Mouse (Mus musculus) hindbrain, embryonic 10.5 days (tissue): Measurements from ENCODE around the gene Srpk3. TPM values are rescaled to one million over a fixed set of nuclear protein-coding genes. Genes with fewer than 3 reads are reported as not detected.
"Not testable (repeated sequence)": the region's sequence is repeated elsewhere in the genome, so short reads cannot be mapped to it uniquely, and the experiment has no call there.

ENCODE experiments used
- DNase-seq: peaks from one replicate; pipeline ENCODE4 v3.0.0-alpha.2; 2017; ENCODE audit warnings: low spot score
- H3K27ac ChIP-seq: fragments of 300-500 bp; sonication (generic); 2 replicates; pipeline ENCODE4 v1.5.1; 2016; ENCODE audit warnings: mild to moderate bottlenecking, moderate library complexity
- H3K27me3 ChIP-seq: fragments of 300-500 bp; sonication (generic); 2 replicates; pipeline ENCODE4 v1.6.1; 2016; ENCODE audit warnings: mild to moderate bottlenecking; ENCODE audit not compliant: poor library complexity, insufficient read depth, severe bottlenecking
- H3K36me3 ChIP-seq: fragments of 300-500 bp; sonication (generic); 2 replicates; pipeline ENCODE4 v1.6.1; 2016; ENCODE audit warnings: mild to moderate bottlenecking, moderate library complexity
- H3K4me1 ChIP-seq: fragments of 300-500 bp; sonication (generic); replicated peaks from 2 replicates; pipeline ENCODE4 v1.6.1; 2016; ENCODE audit warnings: mild to moderate bottlenecking
- H3K4me3 ChIP-seq: fragments of 300-500 bp; sonication (generic); 2 replicates; pipeline ENCODE4 v1.5.1; 2016; ENCODE audit warnings: mild to moderate bottlenecking, moderate library complexity
- H3K9me3 ChIP-seq: fragments of 300-500 bp; sonication (generic); 2 replicates; pipeline ENCODE4 v1.6.1; 2016; ENCODE audit warnings: mild to moderate bottlenecking, moderate library complexity
- WGBS: fragments of 180-500 bp; shearing (Covaris S2); methylation state at CpG from one replicate; pipeline ENCODE4 v1.1.7; 2016; 5-methylcytosine and 5-hydroxymethylcytosine counted together
- polyA plus RNA-seq: library from polyadenylated mRNA; unstranded; fragments of >200 nt; fragmentation: Nextera tagmentation; extraction: Ambion mirVana; gene quantifications from 2 replicates; pipeline ENCODE4 v1.2.1, GENCODE M21; 2016

The Srpk3 gene
- 1.3 and 1.8 TPM in 2 replicates for polyA plus RNA-seq

DNA sequence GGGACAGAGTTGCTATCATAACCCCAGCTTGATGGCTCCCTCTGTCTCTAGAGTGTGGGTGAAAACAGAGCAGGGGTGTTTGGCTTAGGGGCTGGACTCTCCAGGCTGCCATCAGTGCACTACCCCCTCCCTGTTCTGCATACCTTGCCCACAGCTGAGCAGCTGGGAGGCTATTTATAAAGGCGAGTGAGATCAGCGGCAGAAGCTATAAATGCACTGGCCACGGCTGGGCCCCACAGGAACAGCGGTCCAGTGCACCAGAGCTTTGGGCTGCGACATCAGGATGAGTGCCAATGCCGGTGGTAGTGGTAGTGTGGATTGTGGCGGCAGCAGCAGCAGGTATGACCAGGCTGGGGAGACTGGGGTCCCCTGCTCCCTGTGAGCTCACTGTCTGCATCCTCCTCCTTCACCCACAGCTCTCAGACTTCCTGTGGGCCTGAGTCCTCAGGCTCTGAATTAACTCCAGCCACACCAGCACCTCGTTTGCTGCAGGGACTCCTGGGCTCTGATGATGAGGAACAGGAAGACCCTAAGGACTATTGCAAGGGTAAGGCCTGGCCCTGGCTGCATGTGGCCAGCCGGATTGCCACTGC lies at the start of gene Srpk3:
Gene Srpk3 (plus strand): TSS at position 238 of the 593 bp plus-strand sequence.
- Histone ChIP-seq H3K4me1 (no peaks in the 10 kb centered on the region), H3K36me3 (peaks cover 29% of the 10 kb centered on the region), H3K9me3 (no peaks in the 10 kb centered on the region), H3K4me3 (no peak within 1 kb of the TSS), H3K27me3 (peaks cover 3% of the 10 kb centered on the region; the same call in 1 of the 2 replicates), H3K27ac (peak within 1 kb of the TSS; percentile 23; the same call in 1 of the 2 replicates)
- WGBS: 74% methylated on average over 9 of the region's 9 CpGs
- DNase-seq: no peak

DNA sequence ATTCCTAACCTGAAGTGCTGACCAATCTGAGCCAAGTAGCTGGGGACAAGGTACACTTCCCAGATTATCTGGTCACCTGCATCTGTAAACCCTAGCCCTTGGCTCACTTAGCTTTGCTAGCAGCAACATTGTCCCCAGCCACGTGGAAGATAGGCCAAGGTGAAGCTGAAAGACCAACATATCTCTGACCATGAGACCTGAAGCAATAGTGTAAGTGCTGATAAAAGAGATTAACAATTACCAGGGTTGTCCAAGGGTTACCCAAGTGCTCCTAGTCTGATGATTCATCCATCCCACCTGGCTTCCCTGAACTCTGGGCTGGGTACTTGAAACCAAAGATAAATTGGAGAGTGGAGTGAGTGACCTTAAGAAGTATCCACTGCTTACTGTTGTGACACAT lies 43.3 kb upstream of the Srpk3 start:
- no peaks in the 10 kb centered on the region for H3K27me3 ChIP-seq
- H3K9me3 ChIP-seq: no peaks in the 10 kb centered on the region
- no peak overlapping the region for H3K4me3 ChIP-seq
- H3K4me1 ChIP-seq: no peaks in the 10 kb centered on the region
- peaks cover 10% of the 10 kb centered on the region; the same call in 1 of the 2 replicates for H3K36me3 ChIP-seq
- no peak for DNase-seq
- H3K27ac ChIP-seq: no peak overlapping the region
- 55% methylated on average over 1 of the region's 1 CpGs for WGBS

DNA sequence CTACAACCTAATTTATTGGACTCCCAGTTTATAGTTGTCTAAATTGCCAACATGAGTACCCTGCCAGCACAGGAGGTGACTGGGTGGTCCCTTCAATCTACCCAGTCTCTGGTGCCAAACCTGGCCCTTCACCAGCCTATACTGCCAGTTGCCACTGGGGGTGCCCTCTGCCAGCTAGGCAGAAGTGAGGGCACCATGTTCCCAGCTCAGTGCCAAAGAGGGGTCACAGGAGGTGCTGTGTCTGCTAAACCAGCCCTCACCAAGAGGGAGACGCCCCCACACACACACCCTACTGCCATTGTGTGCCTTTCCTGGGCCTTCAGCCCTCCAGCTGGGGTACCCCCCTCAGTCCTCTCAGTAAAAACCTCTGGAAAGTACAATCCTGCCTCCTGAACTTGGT lies 36.0 kb upstream of the Srpk3 start:
- Histone ChIP-seq H3K4me3 (no peak overlapping the region), H3K4me1 (no peaks in the 10 kb centered on the region), H3K9me3 (no peaks in the 10 kb centered on the region), H3K36me3 (peaks cover 7% of the 10 kb centered on the region; the same call in 1 of the 2 replicates), H3K27me3 (peaks cover 8% of the 10 kb centered on the region; the same call in 1 of the 2 replicates), H3K27ac (no peak overlapping the region)
- DNase-seq: no peak
- 62% methylated on average over 1 of the region's 1 CpGs for WGBS

DNA sequence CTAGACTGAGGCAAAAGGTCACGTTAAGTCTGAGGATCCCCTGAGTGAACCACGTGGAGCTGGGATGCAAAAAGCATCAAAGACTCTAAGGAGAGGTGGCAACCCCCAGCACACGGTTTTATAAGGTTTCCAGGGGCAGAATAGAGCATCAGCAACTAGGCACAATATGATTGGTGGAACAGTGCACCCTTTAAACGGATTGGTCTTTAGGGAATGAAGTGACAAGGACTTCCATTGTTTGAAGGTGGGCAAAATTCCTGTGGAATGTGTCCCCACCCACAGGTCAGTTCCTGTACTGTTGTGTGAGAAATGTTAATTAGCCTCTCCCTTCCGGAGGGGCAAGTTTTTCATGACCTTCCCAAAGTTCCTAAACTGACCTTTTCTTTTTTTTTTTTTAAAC lies 35.1 kb upstream of the Srpk3 start:
- WGBS: 60% methylated on average over 5 of the region's 5 CpGs
- peaks cover 8% of the 10 kb centered on the region; the same call in 1 of the 2 replicates for H3K27me3 ChIP-seq
- no peak overlapping the region for H3K4me3 ChIP-seq
- H3K9me3 ChIP-seq: no peaks in the 10 kb centered on the region
- no peaks in the 10 kb centered on the region for H3K4me1 ChIP-seq
- H3K27ac ChIP-seq: no peak overlapping the region
- no peak for DNase-seq
- H3K36me3 ChIP-seq: peaks cover 7% of the 10 kb centered on the region; the same call in 1 of the 2 replicates

DNA sequence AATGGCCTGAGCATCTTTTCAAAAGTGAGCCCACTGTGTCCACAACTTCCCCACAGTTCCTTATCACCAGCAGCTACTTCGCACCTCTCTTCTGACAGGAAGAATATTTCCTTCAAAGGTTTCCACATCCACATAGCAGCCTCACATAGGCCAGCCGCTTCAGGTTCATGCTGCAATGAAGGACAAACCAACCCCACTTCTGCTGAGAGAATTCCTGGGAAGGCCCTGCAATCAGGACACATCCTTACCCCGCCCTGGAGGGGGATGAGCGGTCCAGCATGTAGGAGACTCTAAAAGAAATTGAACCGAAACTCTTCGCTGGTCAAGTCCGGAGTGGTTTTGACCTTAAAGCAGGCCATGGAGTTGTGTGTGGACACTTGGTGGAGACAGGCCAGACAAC lies 34.4 kb upstream of the Srpk3 start:
- H3K27me3 ChIP-seq, DNase-seq, H3K36me3 ChIP-seq, H3K4me3 ChIP-seq, H3K4me1 ChIP-seq, H3K27ac ChIP-seq, H3K9me3 ChIP-seq: not testable (repeated sequence)
- WGBS: 91% methylated on average over 7 of the region's 7 CpGs

DNA sequence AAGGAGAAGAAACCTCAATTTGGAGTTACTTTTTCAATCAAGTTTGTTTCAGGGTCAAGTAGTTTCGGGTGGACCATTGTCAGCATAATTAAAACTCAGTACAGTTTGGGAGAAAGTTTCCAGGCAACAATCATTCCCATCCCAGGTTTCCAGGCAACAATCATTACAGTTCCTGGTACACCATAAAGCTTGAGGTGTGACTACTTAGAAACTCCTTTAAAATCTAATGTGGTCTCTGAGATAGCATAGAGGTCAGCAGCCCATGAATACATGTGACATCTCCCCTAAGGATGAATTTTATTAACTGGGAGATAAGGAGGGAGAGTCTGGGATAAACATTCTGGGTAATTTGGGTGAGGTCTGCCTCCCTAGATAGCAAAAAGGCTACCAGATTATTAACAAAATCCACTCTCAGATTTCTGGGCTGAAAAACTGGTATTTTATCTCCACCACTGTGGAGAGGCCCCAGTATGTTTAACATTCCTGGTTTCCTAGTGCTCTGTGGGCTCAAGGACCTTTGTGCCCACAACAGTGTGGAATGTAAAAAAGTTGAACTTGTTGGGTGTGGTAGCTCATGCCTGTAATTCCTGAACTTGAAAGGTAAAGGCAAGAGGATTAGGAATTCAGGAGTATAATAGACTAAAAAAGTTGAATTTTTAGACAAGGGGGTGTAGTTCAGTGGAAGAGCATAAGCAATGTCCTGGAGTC lies 29.3 kb upstream of the Srpk3 start:
- H3K36me3 ChIP-seq: no peaks in the 10 kb centered on the region
- H3K27me3 ChIP-seq: no peaks in the 10 kb centered on the region
- H3K9me3 ChIP-seq: no peaks in the 10 kb centered on the region
- WGBS: 74% methylated on average over 1 of the region's 1 CpGs
- no peak for DNase-seq
- no peak overlapping the region for H3K4me3 ChIP-seq
- no peak overlapping the region for H3K27ac ChIP-seq
- no peaks in the 10 kb centered on the region for H3K4me1 ChIP-seq

DNA sequence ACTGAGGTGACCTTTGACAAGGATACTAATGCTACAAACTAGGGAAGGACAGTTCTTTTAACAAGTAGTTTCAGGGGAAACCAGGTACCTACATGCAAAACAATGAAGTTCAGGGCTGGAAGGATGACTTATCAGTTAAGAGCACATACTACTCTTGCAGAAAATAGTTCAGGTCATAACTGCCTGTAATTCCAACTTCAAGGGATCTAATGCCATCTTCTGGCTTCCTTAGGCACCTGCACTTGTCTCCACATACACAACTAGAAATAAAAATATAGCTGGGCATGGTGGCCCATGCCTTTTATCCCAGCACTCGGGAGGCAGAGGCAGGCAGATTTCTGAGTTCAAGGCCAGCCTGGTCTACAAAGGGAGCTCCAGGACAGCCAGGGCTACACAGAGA lies 25.2 kb upstream of the Srpk3 start:
- no peak for DNase-seq
- WGBS: 88% methylated on average over 1 of the region's 1 CpGs
- H3K9me3 ChIP-seq: no peaks in the 10 kb centered on the region

DNA sequence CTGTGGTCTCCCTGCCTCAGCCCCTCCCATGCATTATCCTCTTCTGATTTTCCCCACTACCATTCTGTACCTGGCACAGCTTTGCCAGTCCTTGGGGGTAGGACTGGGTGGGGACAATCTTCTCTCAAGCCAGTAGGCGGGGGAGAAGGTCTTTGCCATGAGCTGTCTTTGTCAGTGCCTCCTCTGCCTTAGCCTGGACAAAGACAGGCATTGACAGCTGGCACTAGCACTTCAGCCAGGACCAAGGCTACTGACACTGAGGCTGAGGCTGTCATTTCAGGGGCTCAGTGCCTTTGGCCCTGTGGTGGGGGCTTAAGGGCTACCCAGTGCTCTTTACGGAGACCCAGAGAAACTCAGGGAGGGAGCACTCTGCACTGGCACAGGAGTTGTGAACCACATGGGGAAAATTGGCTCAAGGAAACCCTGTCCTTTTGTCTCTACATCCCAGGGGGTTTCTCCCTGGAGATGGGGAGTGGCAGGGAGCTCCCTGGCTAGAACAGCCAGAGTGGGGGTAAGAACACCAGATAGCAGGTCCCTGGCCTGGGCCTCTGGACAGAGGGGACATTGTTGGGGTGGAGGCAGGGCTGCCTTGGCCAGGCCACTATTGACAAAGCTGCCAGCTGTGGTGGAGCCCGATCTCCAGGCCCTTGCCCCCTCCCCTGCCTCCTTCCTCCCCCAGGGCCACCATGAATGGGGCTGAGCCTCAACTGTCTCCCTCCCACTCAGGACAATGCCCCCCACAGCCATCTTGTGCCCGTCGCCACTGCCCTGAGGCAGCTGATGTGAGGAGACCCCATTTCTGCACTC lies 17.7 kb upstream of the Srpk3 start, which contains the start of gene Plxnb3:
Gene Plxnb3 (plus strand): TSS at position 757 of the 807 bp plus-strand sequence.
- Histone ChIP-seq H3K27me3 (no peaks in the 10 kb centered on the region), H3K4me3 (no peak within 1 kb of the TSS), H3K27ac (no peak within 1 kb of the TSS), H3K4me1 (0 out of 2 replicates have a peak, but pooled peaks cover 6% of the 10 kb centered on the region), H3K36me3 (no peaks in the 10 kb centered on the region), H3K9me3 (no peaks in the 10 kb centered on the region)
- WGBS: 71% methylated on average over 5 of the region's 5 CpGs
- no peak for DNase-seq

More for the DNA sequence above, 25.2 kb upstream of the Srpk3 start:
- Histone ChIP-seq H3K4me1 (no peaks in the 10 kb centered on the region), H3K27me3 (no peaks in the 10 kb centered on the region), H3K36me3 (no peaks in the 10 kb centered on the region), H3K27ac (no peak overlapping the region), H3K4me3 (no peak overlapping the region)

DNA sequence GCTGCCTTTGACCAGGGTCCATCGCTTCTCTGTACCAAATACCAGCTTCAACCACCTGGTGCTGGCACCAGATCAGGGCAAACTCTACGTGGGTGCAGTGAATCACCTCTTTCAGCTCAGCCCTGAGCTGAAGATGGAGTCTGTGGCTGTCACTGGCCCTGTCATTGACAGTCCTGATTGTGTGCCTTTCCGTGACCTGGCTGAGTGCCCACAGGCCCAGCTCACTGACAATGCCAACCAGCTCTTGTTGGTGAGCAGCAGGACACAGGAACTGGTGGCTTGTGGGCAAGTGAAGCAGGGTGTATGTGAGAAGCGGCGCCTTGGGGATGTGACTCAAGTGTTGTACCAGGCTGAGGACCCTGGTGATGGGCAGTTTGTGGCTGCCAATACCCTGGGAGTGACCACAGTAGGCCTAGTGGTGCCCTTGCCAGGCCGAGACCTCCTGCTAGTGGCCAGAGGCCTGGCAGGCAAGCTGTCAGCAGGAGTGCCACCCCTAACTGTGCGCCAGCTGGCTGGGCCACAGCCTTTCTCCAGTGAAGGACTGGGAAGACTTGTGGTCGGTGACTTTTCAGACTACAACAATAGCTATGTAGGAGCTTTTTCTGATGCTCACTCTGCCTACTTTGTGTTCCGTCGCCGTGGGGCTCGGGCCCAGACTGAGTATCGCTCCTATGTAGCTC lies 15.5 kb upstream of the Srpk3 start:
- DNase-seq: no peak
- Histone ChIP-seq H3K36me3 (no peaks in the 10 kb centered on the region), H3K27me3 (no peaks in the 10 kb centered on the region), H3K9me3 (no peaks in the 10 kb centered on the region), H3K27ac (no peak overlapping the region), H3K4me1 (0 out of 2 replicates have a peak, but pooled peaks cover 6% of the 10 kb centered on the region), H3K4me3 (no peak overlapping the region)
- WGBS: 85% methylated on average over 13 of the region's 13 CpGs

DNA sequence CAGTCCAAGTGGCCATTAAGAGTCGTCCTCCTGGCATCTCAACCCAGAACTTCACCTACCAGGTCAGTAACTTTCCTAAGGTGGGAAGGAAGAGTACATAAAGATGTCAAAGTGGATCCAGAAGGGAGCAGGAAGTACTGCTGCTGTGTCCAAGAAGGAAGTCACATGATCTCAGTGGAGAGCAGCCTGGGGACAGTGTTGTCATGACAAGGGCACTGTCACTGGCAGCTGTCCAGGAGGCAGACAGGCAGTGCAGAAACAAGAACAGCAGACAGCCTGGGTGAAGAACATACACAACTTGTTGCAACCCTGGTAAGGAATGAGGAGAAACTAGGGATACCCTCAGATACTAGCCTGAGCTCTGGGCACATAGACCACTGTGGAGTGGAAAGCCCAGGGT lies 8.9 kb upstream of the Srpk3 start:
- no peaks in the 10 kb centered on the region for H3K4me1 ChIP-seq
- no peak overlapping the region for H3K27ac ChIP-seq
- H3K4me3 ChIP-seq: no peak overlapping the region
- H3K27me3 ChIP-seq: peaks cover 4% of the 10 kb centered on the region; the same call in 1 of the 2 replicates
- DNase-seq: no peak
- no peaks in the 10 kb centered on the region for H3K36me3 ChIP-seq
- 74% methylated on average over 1 of the region's 1 CpGs for WGBS
- H3K9me3 ChIP-seq: no peaks in the 10 kb centered on the region

DNA sequence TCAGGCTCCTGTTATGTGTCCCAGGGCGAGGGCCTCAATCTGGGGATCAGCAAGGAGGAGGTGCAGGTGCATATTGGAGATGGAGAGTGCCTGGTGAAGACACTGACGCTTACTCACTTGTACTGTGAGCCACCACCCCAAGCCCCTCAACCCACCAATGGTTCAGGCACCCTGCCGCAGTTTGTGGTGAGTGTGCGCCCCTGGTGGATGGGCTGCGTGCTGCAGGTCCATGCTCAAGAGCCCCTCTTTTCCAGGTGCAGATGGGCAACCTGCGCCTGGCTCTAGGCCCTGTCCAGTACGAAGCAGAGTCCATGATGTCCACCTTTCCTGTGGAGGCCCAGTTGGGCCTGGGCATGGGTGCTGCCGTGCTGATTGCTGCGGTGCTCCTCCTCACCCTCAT lies 6.9 kb upstream of the Srpk3 start:
- Histone ChIP-seq H3K4me3 (no peak overlapping the region), H3K9me3 (no peaks in the 10 kb centered on the region), H3K4me1 (no peaks in the 10 kb centered on the region), H3K27me3 (peaks cover 6% of the 10 kb centered on the region; the same call in 1 of the 2 replicates), H3K36me3 (no peaks in the 10 kb centered on the region), H3K27ac (no peak overlapping the region)
- peak; percentile 13 for DNase-seq
- 56% methylated on average over 9 of the region's 9 CpGs for WGBS

DNA sequence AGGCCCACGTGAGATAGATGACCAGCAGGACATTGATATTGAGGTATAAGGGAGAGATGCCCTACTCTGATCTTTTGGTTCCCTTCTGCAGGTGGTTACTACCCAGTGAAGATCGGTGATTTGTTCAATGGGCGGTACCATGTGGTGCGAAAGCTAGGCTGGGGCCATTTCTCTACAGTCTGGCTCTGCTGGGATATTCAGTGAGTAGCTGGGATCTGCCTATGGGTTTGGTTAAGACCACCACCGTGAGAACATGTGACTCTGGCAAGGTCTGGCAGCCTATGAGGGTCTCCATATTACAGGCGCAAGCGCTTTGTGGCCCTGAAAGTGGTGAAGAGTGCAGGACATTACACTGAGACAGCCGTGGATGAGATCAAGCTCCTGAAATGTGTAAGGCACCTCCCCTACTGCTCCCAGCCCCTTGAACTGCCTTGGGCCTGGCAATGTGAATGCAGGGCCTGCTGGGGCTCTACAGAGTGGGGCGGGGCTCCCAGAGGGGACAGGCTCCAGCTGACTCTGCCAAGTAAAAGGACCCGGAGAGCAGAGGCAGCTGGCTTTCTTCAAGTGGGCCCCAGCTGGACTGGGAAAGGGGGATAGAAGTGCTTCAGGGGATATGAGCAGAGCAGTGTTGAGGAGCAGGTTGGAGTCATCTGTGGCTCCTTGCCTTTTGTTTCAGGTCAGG lies 738 bp downstream of the Srpk3 start:
- no peaks in the 10 kb centered on the region for H3K9me3 ChIP-seq
- DNase-seq: peak; percentile 9
- peaks cover 35% of the 10 kb centered on the region for H3K36me3 ChIP-seq
- no peak overlapping the region; the same call in 1 of the 2 replicates for H3K27ac ChIP-seq
- 69% methylated on average over 10 of the region's 10 CpGs for WGBS
- peaks cover 3% of the 10 kb centered on the region; the same call in 1 of the 2 replicates for H3K27me3 ChIP-seq
- no peak overlapping the region for H3K4me3 ChIP-seq
- no peaks in the 10 kb centered on the region for H3K4me1 ChIP-seq
